Mouse (Mus musculus): ENCODE measurements at regions not wholly inside any gene's neighbourhood (a gene's known extent, or its start where the extent isn't known, plus 50 kb on each side); places are given as distances from the start of the nearest gene placed in this dataset.

GRCm38 (mm10) chr1:105921842-105922241 lies 68.4 kb upstream of the Zcchc2 start:
- TF ChIP-seq POLR2A (IDR thresholded peaks at IDR 0.05; ENCODE audit: extremely low read depth, insufficient read depth, low read length) (no peak), CTCF (IDR thresholded peaks at IDR 0.05; ENCODE audit: extremely low read depth, insufficient read depth, low read length) (no peak)

All from cortical plate, adult 2 months (tissue).